Mouse (Mus musculus): ENCODE results near the gene Stra8.

Gene Stra8

GRCm38 (mm10) chr6:34919956-34920355, at the start of gene Stra8:
Gene Stra8 (plus strand): TSS chr6:34920163.
- DNase-seq (ENCODE audit: extremely low spot score, low read depth, low spot score), result no peak

DNA sequence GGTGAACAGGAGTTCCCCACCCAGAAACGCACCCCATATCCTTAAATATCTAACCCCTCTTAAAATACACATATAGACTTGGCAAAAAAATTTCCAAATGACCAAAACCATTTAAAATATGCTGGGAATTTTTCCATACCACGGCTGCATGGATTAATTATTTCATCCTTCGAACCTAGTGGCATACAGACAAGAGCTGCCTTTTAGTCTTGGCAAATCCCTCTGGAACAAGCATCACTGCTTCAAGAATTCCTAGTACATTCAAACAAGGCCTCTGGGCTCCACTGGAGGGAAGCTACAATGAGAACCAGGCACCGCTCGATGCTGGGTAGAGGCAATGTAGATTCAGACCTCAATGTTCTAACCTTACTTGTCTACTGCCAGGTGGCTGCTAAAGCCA, 49.2 kb upstream of the Stra8 start:
- DNase-seq (ENCODE audit: extremely low spot score, low read depth, low spot score), result no peak

GRCm38 (mm10) chr6:34871929-34872328, 48.0 kb upstream of the Stra8 start:
- DNase-seq (ENCODE audit: extremely low spot score, low read depth, low spot score), result no peak

DNA sequence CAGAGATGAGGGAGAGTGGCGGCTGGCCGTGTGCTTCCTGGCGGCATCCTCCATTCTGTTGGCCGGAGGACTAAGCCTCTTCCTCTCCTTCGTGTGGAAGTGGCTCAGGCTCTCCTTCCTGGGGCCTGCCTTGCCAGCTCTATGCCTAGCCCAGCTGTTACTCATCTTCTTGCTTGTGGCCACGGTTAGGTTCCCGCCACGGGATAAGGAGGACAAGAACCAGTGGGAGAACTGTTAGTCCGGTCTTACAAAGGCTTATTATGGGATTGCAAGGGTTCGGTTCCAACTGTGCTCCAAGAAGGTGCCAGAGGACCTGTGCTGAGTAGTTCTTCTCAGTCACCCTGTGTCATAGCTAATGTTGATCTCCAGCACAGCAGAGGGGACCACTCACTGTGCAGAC, 47.1 kb upstream of the Stra8 start:
- no peak for DNase-seq (ENCODE audit: extremely low spot score, low read depth, low spot score)

- no peak for DNase-seq (ENCODE audit: extremely low spot score, low read depth, low spot score)
Observed at GRCm38 (mm10) chr6:34874101-34874921, 45.7 kb upstream of the Stra8 start.

- no peak for DNase-seq (ENCODE audit: extremely low spot score, low read depth, low spot score)
Observed at GRCm38 (mm10) chr6:34875268-34875761, 44.6 kb upstream of the Stra8 start.

DNA sequence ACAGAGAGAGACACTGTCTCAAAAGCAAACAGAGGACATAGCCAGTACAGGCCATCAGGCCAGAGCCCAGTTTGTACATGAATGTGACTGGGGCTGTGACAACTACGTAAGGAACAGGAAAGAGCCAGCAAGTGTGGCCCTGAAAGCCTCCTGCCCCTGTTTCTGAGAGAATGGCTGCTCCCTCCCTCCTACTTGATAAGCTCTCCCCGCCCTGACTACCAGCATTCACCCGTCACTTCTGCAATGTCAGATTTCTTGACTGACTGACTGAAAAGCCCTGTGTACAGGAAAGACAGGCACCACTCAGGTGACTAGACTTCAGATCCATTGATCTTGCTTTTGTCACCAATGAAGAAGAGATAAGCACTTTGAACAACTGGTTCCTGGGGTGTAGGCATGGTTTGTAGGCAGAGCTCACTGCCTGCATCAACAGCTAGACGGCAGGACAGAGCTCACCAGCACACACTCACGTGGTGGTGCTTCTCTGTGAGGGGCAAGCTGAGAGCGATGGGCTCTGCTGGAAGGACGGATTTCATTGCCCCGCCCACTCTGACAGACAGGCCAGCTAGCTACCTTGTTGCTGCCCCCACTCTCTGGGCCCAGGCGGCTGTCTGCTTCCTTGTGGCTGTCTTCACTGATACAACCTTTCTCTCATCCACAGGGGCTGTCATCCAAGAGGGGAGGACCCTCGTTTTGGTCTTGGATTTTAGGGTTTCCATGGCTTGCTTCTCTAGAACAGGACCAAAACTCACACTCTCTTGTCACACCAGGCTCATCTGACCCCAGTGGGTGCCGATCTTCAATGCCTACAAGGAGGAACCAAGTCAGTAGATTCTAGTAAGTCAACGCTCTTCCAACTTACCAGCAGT, 43.8 kb upstream of the Stra8 start:
- DNase-seq (ENCODE audit: extremely low spot score, low read depth, low spot score), result no peak

DNA sequence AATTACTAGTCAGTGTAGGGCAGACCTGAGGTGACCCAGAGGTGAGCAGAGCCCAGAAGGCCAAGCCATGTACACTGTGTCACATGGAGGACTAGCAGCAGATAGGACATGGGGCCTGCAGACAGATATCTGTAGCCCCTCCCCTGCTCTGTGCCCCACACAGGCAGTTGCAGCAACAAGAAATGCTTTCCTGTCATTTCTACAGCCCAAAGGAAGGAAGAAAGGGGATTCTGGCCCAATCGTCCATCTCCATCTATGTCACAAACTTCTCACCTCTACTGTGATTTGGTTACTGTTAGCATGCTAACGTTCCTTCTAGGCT, 43.2 kb upstream of the Stra8 start:
- no peak for DNase-seq (ENCODE audit: extremely low spot score, low read depth, low spot score)

DNA sequence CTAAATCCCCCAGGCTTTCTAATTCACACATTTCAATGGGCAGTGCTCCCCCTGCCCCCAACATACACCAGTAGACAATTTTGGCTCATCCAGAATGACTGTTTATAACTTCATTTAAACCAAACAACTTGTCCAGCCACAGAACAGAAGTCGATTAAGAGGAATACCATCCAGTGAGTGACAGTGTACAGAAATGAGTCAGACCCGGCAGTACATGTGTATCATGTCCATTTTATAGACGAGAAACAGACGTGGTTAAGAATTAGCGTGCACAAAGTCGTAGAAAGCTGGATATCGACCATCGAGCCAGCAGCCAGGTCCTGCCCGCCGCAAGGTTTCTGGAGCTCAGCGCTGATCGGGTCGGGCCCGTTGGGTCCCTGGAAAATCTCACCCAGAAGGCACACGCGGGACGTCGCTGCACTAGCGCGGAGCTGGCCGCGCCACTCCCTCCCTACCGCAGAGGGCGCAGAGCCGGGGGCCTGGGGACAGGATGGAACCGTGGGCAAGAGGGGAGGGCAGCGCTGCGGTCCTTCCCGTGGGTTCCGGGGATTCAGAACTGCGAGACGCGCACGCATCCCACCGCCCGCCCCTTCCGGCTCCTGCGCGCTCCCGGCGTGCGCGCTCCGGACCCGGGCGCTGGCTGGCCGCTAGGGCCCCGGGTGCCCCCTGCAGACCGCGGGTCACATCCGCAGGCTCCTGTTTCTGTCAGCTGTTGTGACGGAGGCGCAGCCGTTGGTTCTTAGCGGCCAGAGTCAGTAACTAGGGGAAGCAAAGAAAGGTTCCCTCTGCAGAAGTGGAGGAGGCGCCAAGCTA, 42.2 kb upstream of the Stra8 start, which contains the start of gene Cyren:
Gene Cyren, minus strand, starts transcription at position 552 of the 813 bp plus-strand sequence.
- peak; percentile 62 for DNase-seq (ENCODE audit: extremely low spot score, low read depth, low spot score)

GRCm38 (mm10) chr6:34879101-34879740, 40.7 kb upstream of the Stra8 start:
- DNase-seq (ENCODE audit: extremely low spot score, low read depth, low spot score), result no peak

DNA sequence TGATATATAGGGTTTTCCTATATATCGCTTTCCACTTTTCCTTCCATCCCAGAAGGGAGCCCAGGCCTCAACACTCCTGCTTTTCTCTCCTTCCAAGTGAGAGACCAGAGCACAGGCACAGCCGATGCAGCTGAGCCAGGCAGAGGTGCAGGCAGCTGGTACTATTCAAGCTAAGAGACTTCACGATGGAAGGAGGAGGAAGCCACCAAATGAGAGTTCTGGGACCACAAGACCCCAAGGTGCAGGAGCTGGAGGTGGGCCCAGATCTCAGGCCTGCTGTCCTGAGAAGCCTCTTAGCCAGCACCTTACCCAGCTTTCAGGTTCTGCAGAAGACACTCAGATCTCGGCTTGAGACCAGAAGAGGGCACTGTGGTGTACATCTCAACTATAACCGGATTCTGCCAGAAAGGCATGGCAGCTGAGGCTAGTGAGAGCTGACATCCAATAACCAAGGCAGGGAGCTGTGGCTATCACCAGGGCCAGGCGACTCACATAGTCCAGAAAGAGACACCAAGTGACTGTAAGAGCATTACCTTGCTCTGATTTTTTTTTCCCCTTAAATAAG, 40.0 kb upstream of the Stra8 start:
- DNase-seq (ENCODE audit: extremely low spot score, low read depth, low spot score), result no peak

DNA sequence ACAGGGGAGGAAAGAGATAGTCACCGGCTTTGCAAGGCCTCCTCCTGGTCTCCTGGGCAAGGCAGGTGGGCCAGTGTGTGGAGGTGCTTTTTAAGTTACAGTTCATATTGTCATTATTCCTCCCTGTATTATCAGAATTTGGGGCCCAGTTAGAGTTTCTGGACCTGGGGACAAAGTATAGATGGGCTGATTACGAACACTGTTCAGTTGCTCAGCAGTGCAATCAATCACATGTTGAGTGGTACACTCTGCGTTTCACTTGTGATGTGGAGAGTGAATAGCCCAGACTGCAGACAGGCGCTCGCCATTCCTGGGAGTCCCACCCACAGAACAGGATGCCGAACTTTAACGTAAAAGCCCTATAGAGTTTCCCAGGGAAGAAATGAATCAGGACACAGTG, 35.2 kb upstream of the Stra8 start:
- DNase-seq (ENCODE audit: extremely low spot score, low read depth, low spot score), result no peak

GRCm38 (mm10) chr6:34887131-34887850, 32.7 kb upstream of the Stra8 start:
- DNase-seq (ENCODE audit: extremely low spot score, low read depth, low spot score), result no peak

- no peak for DNase-seq (ENCODE audit: extremely low spot score, low read depth, low spot score)
Observed at GRCm38 (mm10) chr6:34889185-34889584, 30.8 kb upstream of the Stra8 start.

GRCm38 (mm10) chr6:34895569-34895968, 24.4 kb upstream of the Stra8 start:
- DNase-seq (ENCODE audit: extremely low spot score, low read depth, low spot score), result no peak

GRCm38 (mm10) chr6:34896168-34896780, 23.7 kb upstream of the Stra8 start:
- no peak for DNase-seq (ENCODE audit: extremely low spot score, low read depth, low spot score)

DNA sequence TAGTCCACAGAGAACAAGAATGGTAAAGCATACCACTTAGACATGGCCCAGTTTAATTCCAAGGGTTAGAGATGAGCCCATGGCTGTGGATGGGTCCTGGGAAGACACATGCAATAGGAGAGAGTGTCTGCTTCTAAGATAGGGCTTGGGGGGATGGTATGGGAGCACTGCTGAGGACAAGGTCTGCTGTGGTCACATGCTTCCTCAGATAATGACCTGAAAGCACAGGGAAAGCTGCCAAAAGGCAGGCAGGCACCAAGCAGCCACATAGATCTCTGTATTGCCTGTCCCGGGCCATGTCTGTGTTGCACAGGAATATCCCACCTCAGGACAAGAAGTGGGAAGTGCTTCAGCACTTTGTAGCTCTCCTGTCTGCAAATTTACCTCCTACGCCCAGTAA, 20.8 kb upstream of the Stra8 start:
- no peak for DNase-seq (ENCODE audit: extremely low spot score, low read depth, low spot score)

- DNase-seq (ENCODE audit: extremely low spot score, low read depth, low spot score), result no peak
Observed at GRCm38 (mm10) chr6:34900990-34901389, 19.0 kb upstream of the Stra8 start.

GRCm38 (mm10) chr6:34901911-34902444, 18.0 kb upstream of the Stra8 start:
- no peak for DNase-seq (ENCODE audit: extremely low spot score, low read depth, low spot score)

Measured in hindlimb bud, embryonic 11.5 days (tissue).